Mouse (Mus musculus): ENCODE results near the gene Cep170.

Gene Cep170

DNA sequence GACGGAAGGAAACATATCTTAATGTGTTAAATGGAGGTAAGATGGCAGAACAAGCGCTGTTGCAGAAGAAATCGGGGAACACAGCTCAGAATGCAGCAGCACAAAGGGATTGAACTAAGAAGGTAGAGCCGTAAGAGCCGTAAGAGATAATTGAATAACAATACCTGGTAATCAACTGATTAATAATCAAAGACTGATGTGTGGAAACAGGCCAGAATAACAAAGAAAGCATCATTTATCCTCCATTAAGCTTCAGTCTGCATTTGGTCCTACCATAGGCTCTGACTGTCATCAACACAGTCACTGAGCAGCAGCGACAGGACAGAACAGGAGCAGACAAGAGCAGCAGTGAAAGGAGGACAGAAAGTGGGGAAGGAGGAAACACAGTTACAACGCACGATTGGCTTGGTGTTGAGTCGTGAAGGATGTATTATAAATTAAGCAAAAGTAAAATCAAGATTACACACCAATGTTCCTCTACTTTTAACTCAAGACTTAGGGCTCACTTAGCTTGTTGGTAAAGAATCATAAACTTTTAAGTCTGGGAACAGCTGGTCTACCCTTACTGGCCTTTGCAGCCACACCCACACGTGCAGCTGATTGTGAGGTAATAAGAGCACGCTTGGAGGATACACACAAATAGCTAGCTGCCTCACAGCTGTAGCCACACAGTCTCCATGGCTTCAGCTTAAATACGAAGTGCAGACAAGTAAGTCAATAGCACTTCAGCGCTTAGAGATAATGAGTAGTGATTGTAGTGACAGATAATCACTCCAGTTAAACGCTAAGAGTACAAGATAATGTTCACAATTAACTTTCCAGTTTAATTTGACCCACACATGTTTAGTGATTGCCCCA lies 59.8 kb downstream of the Cep170 start:
- peak; percentile 22 for DNase-seq (ENCODE audit: low spot score)

DNA sequence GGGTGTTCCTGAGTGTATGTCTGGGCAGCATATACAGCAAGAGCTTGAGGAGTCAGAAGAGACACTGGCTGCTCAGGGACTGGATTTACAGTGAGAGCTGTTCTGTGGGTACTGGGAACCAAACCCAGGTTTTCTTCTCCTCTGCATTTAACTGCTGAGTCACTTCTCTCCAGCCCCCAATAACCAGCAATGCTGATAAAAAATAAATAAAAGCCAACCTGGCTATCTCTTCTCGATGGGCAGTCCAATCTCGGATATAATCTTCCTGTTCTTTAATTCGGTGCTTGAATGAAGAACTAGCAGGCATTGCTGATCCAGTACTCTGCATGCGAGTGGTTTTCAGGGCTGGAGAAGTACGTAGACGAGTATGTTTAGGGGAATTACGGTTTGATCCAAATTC lies 64.2 kb downstream of the Cep170 start:
- no peak for DNase-seq (ENCODE audit: low spot score)

GRCm38 (mm10) chr1:176732834-176733233 lies 81.0 kb downstream of the Cep170 start:
- DNase-seq (ENCODE audit: low spot score) = no peak

DNA sequence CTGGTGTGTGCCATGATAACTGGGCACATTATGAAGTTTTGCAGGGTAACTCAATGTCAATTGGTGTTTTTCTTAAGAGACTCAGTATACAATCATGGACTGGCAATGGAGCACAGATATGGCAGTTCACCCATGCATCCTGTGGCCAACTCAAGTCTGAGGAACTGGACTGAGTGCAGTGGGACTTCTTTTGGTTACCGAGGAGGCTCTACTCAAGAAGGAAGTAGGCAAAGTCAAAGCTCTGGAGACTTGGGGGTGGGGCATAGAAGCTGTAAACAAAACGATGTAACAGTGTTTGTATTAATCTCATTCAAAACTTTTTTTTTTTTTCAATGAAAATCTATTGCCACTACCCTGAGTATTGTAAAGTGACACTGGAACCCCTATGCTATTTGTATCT lies 83.3 kb downstream of the Cep170 start:
- no peak for DNase-seq (ENCODE audit: low spot score)

- no peak for DNase-seq (ENCODE audit: low spot score)
These were observed 86.5 kb downstream of the Cep170 start for GRCm38 (mm10) chr1:176727372-176727771.

GRCm38 (mm10) chr1:176724771-176725170 lies 89.1 kb downstream of the Cep170 start:
- no peak for DNase-seq (ENCODE audit: low spot score)

- DNase-seq (ENCODE audit: low spot score) = no peak
These were observed 89.8 kb downstream of the Cep170 start for GRCm38 (mm10) chr1:176723858-176724713.

DNA sequence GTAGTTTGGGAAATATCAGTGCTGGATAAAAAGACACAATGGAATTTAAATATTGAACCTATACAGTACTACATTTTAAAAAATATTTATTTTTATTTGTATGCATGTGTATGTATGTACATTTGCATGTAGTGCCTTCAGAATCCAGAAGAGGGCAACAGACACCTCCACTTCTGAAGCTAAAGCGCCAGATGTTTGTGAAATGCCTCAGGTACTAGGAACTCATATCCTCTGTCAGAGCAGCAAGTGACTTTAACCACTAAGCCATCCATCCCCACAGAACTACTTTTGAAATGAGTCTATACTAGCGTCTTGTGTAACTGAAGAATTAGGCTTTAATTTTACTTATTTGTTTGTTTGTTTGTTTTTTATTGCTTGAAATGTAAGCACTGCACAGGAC lies 101.4 kb downstream of the Cep170 start:
- DNase-seq (ENCODE audit: low spot score) = peak; percentile 73

GRCm38 (mm10) chr1:176700226-176700625 lies 113.6 kb downstream of the Cep170 start:
- DNase-seq (ENCODE audit: low spot score) = no peak

DNA sequence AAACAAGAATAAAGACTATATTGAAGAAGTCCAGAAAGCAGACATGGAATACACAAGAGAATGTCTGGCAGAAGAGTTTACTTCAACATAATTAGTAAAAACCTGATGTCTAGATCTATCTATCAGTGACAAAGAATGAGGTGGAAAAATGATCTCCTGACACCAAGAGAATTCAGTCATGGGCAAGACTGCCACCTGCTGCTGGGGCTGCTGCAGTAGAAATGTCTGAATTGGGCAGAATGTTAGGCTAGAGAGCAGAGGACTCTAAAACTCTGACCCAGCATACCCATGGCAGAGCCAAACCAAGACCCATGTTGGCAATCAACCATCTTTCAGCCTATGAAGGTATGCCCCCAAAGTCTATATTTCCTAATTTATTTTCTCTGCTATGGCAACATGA lies 114.1 kb downstream of the Cep170 start:
- DNase-seq (ENCODE audit: low spot score) = peak; percentile 26

GRCm38 (mm10) chr1:176698647-176699046 lies 115.2 kb downstream of the Cep170 start:
- DNase-seq (ENCODE audit: low spot score) = no peak

- DNase-seq (ENCODE audit: low spot score) = peak; percentile 80
These were observed 116.8 kb downstream of the Cep170 start for GRCm38 (mm10) chr1:176697091-176697490.

- no peak for DNase-seq (ENCODE audit: low spot score)
These were observed 122.8 kb downstream of the Cep170 start for GRCm38 (mm10) chr1:176691101-176691500.

DNA sequence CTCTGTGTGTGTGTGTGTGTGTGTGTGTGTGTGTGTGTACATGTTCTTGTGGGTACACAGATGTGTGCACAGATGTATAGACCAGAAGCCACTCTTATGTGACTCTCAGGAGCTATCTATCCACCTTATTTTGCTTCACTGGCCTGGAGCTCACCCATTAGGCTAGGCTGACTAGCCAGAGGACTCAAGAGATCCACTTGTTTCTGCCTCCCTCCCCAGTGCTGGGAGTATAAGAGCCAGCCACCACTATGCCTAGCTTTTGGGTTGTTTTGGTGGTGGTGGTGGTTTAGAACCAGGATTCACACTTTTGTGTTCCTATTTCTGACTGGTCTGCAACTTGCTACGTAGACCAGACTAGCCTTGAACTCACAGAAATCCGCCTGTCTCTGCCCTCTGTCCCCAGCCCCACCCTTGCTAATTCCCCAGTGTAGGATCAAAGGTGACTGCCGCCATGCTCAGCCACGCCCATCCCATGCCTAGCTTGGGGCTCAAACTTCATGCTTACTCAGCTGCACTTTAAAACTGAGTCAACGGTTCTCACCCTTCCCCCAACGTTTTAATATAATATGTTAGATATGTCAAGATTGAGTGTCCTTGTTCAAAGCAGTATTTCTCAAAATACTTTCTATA lies 125.5 kb downstream of the Cep170 start:
- no peak for DNase-seq (ENCODE audit: low spot score)
